Mouse (Mus musculus): Measurements from ENCODE around the gene Abcb4.

- TF ChIP-seq CTCF (IDR thresholded peaks at IDR 0.05; ENCODE audit: extremely low read depth, insufficient read depth, insufficient read length, insufficient replicate concordance), result no peak
- TF ChIP-seq POLR2A (IDR thresholded peaks at IDR 0.05; ENCODE audit: low read depth, low read length), result no peak
Observed at GRCm38 (mm10) chr5:8987925-8988324, 94.4 kb downstream of the Abcb4 start.
